Mouse (Mus musculus): ENCODE results near the gene Pced1a. TPM values are rescaled to one million over a fixed set of nuclear protein-coding genes. Genes with fewer than 3 reads are reported as not detected.

The Pced1a gene
- polyA plus RNA-seq, 1 experiment from 2014 or later = 13.2 TPM

- 90% methylated on average over 3 of the region's 3 CpGs for WGBS
- no peaks in the 10 kb centered on the region for H3K27me3 ChIP-seq
- ATAC-seq (ENCODE audit: low FRiP score, low read depth) = no peak
- H3K36me3 ChIP-seq = peaks cover 10% of the 10 kb centered on the region
- no peaks in the 10 kb centered on the region for H3K9me3 ChIP-seq
- H3K4me1 ChIP-seq = 0 out of 2 replicates have a peak, but pooled peaks cover 3% of the 10 kb centered on the region
- no peak overlapping the region for H3K4me2 ChIP-seq (replicated peaks)
- no peak overlapping the region for H3K9ac ChIP-seq (replicated peaks)
- no peak overlapping the region for H3K4me3 ChIP-seq
- no peak overlapping the region for H3K27ac ChIP-seq (replicated peaks)
Measured at GRCm38 (mm10) chr2:130432157-130432556, 7.7 kb upstream of the Pced1a start.

DNA sequence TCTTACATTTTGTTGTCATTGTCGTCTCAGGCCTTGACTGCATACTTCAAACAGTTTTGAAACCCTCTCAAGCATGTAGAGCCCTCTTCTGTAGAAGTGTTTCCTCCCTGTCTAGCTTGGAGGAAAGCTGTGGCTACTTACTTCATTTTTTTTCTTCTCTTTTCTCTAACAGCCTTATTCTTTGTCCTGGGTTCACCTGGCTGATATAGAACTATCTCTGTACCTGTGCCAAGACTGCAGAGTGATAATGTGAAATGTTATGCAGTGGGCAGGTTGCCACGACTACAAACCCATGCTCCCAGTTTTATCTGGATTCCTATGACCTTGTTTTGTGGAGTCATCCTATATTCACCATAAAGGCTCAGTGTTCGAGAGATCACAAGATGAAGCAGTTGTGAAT is 6.0 kb upstream of the Pced1a start:
- no peaks in the 10 kb centered on the region for H3K27me3 ChIP-seq
- H3K9ac ChIP-seq (replicated peaks) = no peak overlapping the region
- H3K4me1 ChIP-seq = peaks cover 4% of the 10 kb centered on the region
- H3K4me2 ChIP-seq (replicated peaks) = no peak overlapping the region
- ATAC-seq (ENCODE audit: low FRiP score, low read depth) = no peak
- no peak overlapping the region for H3K4me3 ChIP-seq
- peaks cover 7% of the 10 kb centered on the region for H3K36me3 ChIP-seq
- 86% methylated on average over 3 of the region's 3 CpGs for WGBS
- H3K27ac ChIP-seq (replicated peaks) = no peak overlapping the region
- H3K9me3 ChIP-seq = no peaks in the 10 kb centered on the region

DNA sequence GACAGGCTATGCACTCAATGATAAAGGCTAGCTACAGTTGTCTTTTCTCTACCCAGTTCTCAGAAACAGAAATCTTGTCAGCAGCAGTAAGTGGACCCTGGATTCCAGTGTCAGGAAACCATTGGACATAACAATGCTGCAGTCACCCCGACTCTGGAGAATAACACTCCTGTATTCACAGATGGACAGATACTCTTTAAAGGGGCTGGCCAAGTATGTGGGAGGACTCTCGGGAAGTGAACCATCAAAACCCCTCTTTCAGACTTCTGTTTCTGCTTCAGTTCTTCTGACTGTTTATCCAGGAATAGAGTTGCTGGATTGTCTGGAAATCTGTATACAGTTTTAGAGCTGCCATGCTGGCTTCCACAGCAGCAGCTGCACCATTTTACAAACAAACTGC is 5.3 kb upstream of the Pced1a start:
- H3K36me3 ChIP-seq = peaks cover 7% of the 10 kb centered on the region
- H3K9ac ChIP-seq (replicated peaks) = no peak overlapping the region
- H3K4me2 ChIP-seq (replicated peaks) = no peak overlapping the region
- WGBS = 71% methylated on average over 2 of the region's 2 CpGs
- no peak for ATAC-seq (ENCODE audit: low FRiP score, low read depth)
- H3K4me1 ChIP-seq = peaks cover 10% of the 10 kb centered on the region
- H3K27me3 ChIP-seq = no peaks in the 10 kb centered on the region
- H3K9me3 ChIP-seq = no peaks in the 10 kb centered on the region
- no peak overlapping the region for H3K27ac ChIP-seq (replicated peaks)
- H3K4me3 ChIP-seq = no peak overlapping the region

GRCm38 (mm10) chr2:130425112-130425511 is 611 bp upstream of the Pced1a start:
- no peak for ATAC-seq (ENCODE audit: low FRiP score, low read depth)
- H3K27ac ChIP-seq (replicated peaks) = peak overlapping the region; percentile 91; the same call in 1 of the 2 replicates

DNA sequence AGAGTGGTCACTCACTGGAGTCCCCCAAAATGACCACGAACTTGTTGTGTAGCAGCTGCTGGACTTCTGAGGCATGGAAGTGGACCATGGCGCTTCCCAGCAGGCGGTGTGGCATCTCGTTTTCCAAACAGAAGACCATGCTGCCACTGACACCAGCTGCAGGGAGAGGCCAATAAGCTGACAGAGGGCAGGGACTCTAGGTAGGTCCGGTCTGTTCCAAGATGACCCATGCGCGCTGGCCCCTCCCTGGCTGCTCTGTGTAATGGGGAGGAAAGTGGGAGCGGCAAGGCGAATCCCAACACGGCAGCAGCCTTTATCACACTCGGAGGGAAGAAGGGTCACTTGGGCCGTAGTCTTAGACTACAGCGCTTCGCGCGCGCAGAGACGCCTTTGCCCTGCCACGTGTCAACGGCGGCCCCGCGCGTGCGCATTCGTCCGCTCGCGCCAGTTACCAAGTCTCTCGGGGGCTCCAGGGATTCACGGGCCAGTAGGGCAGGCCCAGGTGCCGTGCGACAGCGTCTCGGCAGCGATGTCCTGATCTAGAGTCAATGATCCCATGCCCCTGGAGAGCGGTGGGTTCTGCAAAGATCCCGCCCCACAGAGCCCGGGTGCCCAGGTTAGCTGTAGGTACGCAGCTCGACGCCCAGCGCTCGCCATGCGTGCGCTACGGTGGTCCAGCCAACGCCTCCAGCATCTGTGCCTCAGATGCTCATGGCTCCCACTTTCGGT is 940 bp downstream of the Pced1a start:
- Histone ChIP-seq H3K9ac (replicated peaks) (peak overlapping the region; percentile 81), H3K4me2 (replicated peaks) (peak overlapping the region; percentile 84), H3K36me3 (peaks cover 6% of the 10 kb centered on the region; the same call in 1 of the 2 replicates), H3K27me3 (peaks cover 6% of the 10 kb centered on the region; the same call in 1 of the 2 replicates), H3K9me3 (no peaks in the 10 kb centered on the region), H3K27ac (replicated peaks) (peak overlapping the region; percentile 91), H3K4me3 (peak overlapping the region; percentile 84), H3K4me1 (peaks cover 17% of the 10 kb centered on the region)
- 15% methylated on average over 49 of the region's 49 CpGs for WGBS
- peak; percentile 76; the same call in 1 of the 2 replicates for ATAC-seq (ENCODE audit: low FRiP score, low read depth)

More at GRCm38 (mm10) chr2:130425112-130425511, 611 bp upstream of the Pced1a start:
- peak overlapping the region; percentile 84 for H3K4me3 ChIP-seq
- peaks cover 6% of the 10 kb centered on the region; the same call in 1 of the 2 replicates for H3K27me3 ChIP-seq
- WGBS = 47% methylated on average over 5 of the region's 5 CpGs
- H3K36me3 ChIP-seq = no peaks in the 10 kb centered on the region
- H3K4me2 ChIP-seq (replicated peaks) = peak overlapping the region; percentile 84
- H3K9me3 ChIP-seq = no peaks in the 10 kb centered on the region
- peaks cover 17% of the 10 kb centered on the region for H3K4me1 ChIP-seq
- peak overlapping the region; percentile 81 for H3K9ac ChIP-seq (replicated peaks)

GRCm38 (mm10) chr2:130421781-130422620 is 2.5 kb downstream of the Pced1a start:
- Histone ChIP-seq H3K4me2 (replicated peaks) (no peak overlapping the region), H3K4me3 (no peak overlapping the region), H3K4me1 (peaks cover 17% of the 10 kb centered on the region), H3K27ac (replicated peaks) (no peak overlapping the region), H3K27me3 (peaks cover 6% of the 10 kb centered on the region; the same call in 1 of the 2 replicates), H3K9ac (replicated peaks) (no peak overlapping the region), H3K36me3 (peaks cover 11% of the 10 kb centered on the region; the same call in 1 of the 2 replicates), H3K9me3 (no peaks in the 10 kb centered on the region)
- WGBS = 97% methylated on average over 26 of the region's 26 CpGs
- no peak for ATAC-seq (ENCODE audit: low FRiP score, low read depth)

DNA sequence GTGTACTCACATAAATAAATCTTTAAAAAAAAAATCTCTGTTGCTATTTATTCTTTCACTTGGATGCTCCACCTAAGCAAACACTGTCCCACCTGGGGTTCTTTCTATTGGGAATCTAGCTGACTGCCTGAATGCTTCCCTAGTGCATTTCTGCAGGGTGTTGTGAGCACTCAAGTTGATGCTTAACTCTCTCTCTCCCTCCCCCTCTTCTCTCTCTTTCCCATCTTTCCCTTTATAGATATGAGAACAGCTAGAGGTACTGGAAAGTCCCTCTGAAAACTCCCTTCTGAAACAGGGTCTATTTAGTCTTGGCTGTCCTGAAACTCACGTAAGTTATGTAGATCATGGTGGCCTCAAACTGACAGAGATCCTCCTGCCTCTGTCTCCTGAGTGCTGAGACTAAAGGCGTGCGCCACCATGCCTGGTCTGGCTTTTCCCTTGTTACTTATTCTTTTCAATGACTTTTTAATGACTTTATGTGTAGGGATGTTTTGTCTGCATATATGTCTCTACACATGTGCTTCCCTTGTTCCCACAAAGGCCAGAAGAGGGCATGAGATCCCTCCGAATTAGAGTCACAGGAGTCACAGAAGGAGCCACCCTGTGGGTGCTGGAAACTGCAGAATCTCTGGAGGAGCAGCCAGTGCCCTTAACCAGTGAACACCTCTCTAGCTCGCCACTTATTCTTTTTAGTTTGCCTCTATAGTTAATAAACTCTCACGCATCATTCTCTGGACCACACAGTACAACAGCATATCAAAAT is 10.2 kb downstream of the Pced1a start:
- WGBS = 74% methylated on average over 6 of the region's 6 CpGs
- no peak for ATAC-seq (ENCODE audit: low FRiP score, low read depth)
- no peaks in the 10 kb centered on the region for H3K27me3 ChIP-seq

GRCm38 (mm10) chr2:130412775-130413174 is 11.7 kb downstream of the Pced1a start:
- H3K27ac ChIP-seq (replicated peaks) = no peak overlapping the region
- no peaks in the 10 kb centered on the region for H3K36me3 ChIP-seq
- 84% methylated on average over 3 of the region's 3 CpGs for WGBS
- H3K4me2 ChIP-seq (replicated peaks) = no peak overlapping the region
- H3K9ac ChIP-seq (replicated peaks) = no peak overlapping the region
- H3K9me3 ChIP-seq = no peaks in the 10 kb centered on the region
- ATAC-seq (ENCODE audit: low FRiP score, low read depth) = no peak
- H3K27me3 ChIP-seq = no peaks in the 10 kb centered on the region
- 0 out of 2 replicates have a peak, but pooled peaks cover 5% of the 10 kb centered on the region for H3K4me1 ChIP-seq
- no peak overlapping the region for H3K4me3 ChIP-seq

More for the DNA sequence above, 10.2 kb downstream of the Pced1a start:
- Histone ChIP-seq H3K9ac (replicated peaks) (no peak overlapping the region), H3K27ac (replicated peaks) (no peak overlapping the region), H3K4me2 (replicated peaks) (no peak overlapping the region), H3K9me3 (no peaks in the 10 kb centered on the region), H3K36me3 (peaks cover 11% of the 10 kb centered on the region; the same call in 1 of the 2 replicates), H3K4me3 (no peak overlapping the region), H3K4me1 (no peaks in the 10 kb centered on the region)

DNA sequence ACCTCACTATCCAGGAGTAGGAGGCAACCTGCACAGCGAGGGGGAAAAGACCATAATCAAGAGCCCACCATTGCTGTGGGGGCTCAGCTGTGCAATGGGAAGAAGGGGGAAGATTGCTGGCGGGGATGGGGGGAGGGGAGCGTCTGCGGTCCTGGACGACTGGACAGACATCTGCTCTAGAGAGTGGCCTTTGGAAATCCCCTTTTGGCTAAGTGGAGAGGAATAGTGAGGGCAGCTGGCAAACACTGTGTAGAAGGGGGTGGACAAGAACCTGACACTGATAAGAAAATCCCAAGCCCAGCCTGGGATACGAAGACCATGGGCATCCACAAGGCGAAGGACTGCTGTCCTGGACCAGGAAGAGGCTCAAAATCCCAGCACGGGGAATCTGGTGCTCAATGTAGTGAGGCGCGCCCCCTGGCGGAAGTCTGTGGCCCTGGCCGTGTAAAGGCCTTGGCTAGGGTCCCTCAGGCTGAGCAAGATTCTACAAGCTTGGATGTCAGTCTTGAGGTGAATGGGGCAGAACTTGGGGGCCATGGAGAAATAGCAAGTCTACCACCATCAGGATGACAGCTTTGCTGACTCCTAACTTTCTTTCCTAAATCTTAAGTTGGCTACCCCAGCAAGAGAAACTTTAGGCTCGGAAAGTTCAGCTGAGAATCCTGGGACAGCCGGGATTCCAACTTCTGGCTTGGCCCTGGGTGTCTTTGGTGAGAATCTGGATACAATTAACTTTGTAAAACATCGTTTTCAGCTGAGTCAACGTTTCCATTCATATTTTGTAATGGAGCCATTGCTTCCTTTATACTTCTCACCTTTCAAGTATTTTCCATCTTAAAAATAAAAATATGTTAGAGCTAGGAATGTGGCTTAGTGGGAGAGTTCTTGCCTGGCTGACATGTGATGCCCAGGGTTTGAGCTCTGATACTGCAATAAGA is 12.7 kb downstream of the Pced1a start:
- no peak overlapping the region for H3K4me3 ChIP-seq
- H3K27me3 ChIP-seq = no peaks in the 10 kb centered on the region
- H3K36me3 ChIP-seq = no peaks in the 10 kb centered on the region
- no peak overlapping the region for H3K9ac ChIP-seq (replicated peaks)
- no peak overlapping the region for H3K27ac ChIP-seq (replicated peaks)
- H3K4me1 ChIP-seq = 0 out of 2 replicates have a peak, but pooled peaks cover 5% of the 10 kb centered on the region
- no peaks in the 10 kb centered on the region for H3K9me3 ChIP-seq
- no peak overlapping the region for H3K4me2 ChIP-seq (replicated peaks)
- WGBS = 38% methylated on average over 16 of the region's 16 CpGs
- peak; percentile 78 for ATAC-seq (ENCODE audit: low FRiP score, low read depth)

GRCm38 (mm10) chr2:130408194-130408593 is 16.3 kb downstream of the Pced1a start:
- Histone ChIP-seq H3K27ac (replicated peaks) (no peak overlapping the region), H3K4me3 (no peak overlapping the region), H3K9ac (replicated peaks) (no peak overlapping the region), H3K36me3 (no peaks in the 10 kb centered on the region), H3K4me2 (replicated peaks) (no peak overlapping the region), H3K27me3 (peaks cover 6% of the 10 kb centered on the region; the same call in 1 of the 2 replicates), H3K4me1 (0 out of 2 replicates have a peak, but pooled peaks cover 5% of the 10 kb centered on the region), H3K9me3 (no peaks in the 10 kb centered on the region)
- WGBS = 17% methylated on average over 6 of the region's 6 CpGs
- ATAC-seq (ENCODE audit: low FRiP score, low read depth) = no peak
